Mouse (Mus musculus) right cerebral cortex, postnatal 14 days (tissue): ENCODE results near the gene Ccdc116.

Experiments used
- DNase-seq: peaks from one replicate; pipeline ENCODE4 v3.0.0; 2022

Gene Ccdc116

DNA sequence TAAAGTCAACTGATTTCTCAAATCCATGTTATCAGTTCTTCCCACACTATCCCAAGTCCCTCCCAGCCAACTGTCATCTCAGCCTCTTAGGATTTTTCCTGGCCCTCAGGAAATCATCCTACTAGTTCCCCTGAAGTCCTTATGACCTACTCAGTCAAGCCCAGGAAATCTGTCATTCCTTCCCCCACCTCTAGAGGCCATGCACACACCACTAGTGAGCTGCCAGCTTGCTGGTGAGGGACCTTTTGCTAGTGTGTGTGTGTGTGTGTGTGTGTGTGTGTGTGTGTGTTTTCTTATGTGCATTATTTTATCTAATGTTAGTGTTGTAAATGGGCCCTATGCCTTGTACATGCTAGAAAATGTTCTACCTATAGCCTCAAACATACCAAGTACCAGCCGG is 19.7 kb downstream of the Ccdc116 start:
- DNase-seq, result peak; percentile 44

DNA sequence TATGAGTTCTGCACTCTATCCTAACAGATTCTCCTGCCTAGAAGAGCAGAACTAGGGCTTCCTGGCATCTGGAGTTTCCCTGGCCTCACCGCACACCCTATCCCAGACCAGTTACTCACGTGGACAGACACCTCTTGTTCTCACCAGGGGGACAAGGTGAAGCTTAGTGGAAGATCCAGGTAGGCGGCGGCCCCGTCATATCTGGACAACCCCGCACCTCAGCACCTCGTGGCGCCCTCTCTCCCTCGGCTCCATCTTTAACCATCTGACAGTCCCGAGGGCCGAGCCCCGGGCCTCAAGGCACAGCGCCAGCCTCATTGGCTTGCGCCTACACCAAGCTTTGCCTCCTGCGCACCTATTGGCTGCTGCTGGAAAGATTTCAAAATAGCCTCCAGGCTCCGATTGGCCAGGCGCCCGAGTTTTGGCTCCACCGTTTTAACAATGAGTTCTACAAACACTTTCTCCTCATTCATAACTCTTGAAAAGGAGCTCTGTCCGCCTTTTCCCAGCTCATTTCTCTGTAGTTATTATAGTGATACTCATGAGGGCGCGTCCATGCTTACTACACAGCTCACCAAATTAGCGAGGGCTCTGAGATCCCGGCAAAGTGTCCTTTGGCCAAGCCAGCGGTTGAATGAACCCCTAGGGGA is 22.0 kb downstream of the Ccdc116 start, which contains the start of gene 2610318N02Rik:
TSS of gene 2610318N02Rik (minus strand) at position 297 of the 650 bp plus-strand sequence.
- DNase-seq, result peak; percentile 73

DNA sequence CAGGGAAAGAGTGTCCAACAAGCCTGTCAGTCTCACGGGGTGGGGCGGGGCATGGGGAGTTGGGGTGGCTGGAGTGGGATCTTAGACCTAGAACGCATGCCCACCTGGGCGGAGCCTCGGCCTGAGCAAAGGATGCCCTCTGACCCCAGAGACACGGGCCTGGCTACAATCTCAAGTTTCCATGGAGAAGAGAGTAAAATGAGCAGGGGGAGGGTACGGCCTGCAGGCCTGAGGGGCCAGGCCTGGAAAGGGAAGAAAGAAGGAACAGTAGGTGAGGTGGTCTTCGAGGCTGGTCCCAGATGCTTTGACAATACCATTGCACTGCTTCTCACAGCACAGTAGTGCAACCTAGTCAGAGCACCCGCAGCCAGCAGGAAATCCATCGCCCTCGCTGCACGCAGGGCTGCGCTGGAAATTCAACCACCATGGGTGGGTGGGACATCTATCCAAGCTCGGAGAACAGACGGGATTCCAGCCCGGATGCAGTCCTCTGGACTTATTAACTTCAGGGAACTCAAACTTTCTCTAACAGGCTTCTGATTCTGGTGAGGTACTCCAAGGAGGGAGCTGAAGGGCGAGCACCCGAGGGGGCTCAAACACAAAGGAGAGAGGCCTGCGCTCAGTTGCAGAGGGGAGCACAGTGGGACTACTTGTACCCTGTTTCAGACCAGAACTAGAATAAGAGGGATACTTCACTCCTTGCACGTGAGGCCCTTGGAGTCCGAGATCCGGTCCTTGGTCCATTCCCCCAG is 22.7 kb downstream of the Ccdc116 start:
- no peak for DNase-seq

DNA sequence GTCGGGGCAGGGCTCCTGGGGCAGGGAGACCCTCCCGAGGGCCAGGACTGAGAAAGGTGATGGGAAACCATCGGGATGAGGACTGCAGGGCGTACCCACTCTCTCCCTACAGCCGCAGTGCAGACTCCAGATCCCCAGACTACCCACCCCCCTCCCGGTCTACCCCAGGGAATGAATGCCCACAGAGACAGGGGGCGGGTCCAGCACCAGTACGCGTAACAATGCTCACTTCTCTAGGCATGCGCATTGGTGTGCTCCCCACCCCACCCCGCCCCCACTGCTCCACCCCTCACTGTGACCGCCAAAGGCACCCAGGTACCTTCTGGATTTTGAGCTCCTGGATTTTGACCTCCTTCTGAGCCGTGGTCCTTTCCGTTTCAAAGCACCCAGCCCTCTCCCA is 25.5 kb downstream of the Ccdc116 start:
- DNase-seq, result no peak

DNA sequence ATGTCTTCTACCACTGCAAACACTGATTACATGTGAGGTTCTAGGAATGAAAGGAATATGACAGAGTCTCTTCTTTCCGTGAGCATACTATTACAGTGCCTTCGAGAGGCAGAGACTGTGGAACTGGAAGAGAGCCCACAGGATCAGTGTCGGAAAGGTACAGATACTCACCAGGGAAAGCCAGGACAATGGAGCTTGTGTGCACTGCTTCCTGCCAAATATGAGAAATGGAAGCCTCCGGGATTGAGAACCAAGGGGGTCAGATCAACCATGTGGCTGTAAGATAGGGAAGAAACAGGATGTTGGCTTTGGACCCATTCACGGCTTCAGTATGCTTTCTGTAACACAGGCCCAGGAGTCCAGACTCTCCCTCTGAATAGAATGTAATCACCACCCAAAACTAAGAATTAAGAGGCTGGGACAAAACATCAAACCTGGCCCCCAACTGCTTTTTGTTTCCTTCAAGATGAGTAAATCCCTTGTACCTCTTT is 29.7 kb downstream of the Ccdc116 start:
- no peak for DNase-seq

DNA sequence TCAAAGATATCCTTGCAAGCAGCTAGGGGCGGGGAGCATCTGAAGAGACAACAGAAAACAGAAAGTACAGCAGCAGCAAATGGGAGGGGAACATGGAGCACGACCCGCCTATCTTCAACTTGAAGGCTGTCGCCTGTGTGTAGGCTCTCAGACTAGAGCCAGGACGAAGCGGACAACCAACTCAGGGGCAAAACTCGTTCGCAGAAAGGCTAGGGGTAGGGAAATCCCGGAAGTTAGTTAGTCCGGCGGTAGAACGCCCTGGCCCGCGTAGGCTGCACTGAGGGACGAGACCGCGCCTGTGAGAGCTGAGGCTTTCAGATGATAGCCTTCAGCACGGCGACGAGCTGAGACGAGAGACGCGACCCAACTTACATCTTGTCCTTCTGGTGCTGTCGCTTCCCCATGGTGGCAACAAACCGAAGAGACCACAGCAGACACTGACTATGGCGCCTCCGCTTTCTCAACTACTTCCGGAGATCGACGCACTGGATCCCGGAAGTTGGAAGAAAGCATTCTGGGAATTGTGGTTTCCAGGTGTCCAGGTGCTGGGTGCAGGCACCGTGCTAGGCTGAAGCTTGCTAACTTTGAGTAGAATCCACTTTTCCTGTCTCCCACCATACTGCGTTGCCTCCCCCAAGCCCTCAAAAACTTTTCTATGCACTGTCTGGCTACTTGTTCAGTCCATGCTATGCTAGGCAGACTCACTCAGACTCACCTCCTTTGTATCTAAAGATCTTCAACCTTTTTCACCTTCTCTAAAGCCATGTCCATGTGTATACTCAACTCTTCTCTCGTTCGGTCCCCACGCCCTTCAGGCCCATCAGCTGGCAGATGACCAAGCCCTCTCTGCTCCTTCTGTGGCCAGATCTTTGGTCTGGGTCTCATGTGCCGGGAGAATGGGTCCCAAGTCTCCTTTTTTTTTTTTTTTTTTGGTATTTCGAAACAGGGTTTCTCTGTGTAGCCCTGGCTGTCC is 36.0 kb downstream of the Ccdc116 start, which contains the start of gene Ppil2:
TSS of gene Ppil2 (minus strand) at position 487 of the 973 bp plus-strand sequence.
- DNase-seq, result peak; percentile 52

DNA sequence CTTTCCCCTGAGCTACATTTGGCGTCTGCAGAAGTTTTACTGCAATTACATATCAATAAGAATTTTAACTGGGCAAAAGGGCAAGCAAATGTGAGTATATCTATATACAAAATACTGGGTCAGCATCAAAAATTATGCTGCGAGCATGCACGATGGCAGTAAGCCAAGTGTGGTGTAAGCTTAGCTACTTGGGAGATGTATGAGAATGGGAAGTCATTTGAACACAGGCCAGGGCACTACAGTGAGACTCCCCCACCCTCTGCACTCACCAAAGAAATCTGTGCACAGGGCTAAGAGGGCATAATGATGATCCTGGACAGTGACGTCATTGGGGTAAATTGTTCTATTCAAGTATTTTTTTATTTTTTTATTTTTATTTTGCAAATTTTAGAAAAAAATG is 42.4 kb downstream of the Ccdc116 start:
- no peak for DNase-seq

DNA sequence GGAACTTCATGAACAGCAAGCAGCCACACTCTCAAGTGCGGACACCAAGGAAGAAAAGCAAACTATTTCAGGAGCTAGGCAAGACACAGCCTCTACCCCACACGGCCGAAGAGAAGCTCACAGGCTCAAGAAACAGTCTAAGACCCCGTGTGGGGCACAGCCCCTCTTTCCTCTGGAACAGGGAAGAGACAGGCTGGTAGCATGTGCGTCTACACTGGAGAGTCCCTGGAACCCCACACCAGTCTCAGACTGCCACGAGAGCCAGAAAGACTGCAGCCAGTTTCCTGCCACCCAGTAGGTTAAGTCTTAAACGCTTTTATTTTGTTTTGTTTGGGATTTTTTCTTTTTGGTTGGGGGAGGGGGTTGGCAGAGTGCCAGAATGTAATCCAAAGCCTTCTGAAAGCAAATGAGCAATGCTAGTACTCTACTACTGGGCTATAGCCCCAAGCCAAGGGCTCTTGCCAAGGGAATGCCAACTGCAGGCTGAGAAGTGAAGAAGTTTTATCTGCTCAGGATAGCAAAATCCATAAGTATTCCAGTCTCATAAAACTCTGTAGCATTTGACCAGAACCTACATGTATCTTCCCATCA is 44.3 kb downstream of the Ccdc116 start:
- no peak for DNase-seq

DNA sequence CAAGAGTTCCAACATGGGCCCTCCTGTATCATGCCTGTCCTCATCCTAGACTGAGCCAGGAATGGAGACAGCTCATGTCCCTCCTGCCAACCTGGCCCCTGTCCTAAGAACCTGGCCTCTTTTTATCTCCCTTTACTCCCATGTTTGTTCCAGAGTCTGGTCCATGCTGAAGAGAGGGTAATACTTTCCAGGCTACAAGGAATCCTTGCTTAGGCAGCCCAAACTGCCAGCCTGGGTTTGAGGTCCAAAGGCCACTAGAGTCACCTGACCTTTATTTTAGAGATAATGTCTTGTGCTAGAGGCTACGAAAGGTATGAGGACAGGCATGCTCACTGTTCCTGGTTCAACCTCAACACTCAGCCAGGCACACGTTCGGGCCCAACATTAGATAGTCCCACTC is 50.1 kb downstream of the Ccdc116 start:
- no peak for DNase-seq
